Mouse (Mus musculus) bone marrow macrophage, adult 2 months (primary cell): ENCODE results near the gene Zfp750.

Source experiments
- CTCF ChIP-seq: IDR thresholded peaks from 2 replicates; pipeline ENCODE4 v1.5.1; 2012; ENCODE audit warnings: low read depth, mild to moderate bottlenecking, low read length, moderate library complexity
- POLR2A ChIP-seq: IDR thresholded peaks from 2 replicates; pipeline ENCODE4 v1.6.1; 2012; ENCODE audit warnings: mild to moderate bottlenecking, low read depth, low read length, borderline replicate concordance

GRCm38 (mm10) chr11:121553458-121553857, 34.3 kb upstream of the Zfp750 start:
- TF ChIP-seq CTCF (no peak), POLR2A (no peak)
